Mouse (Mus musculus) T-cell, adult 66 days (primary cell): ENCODE results near the gene Mien1. TPM values are rescaled to one million over a fixed set of nuclear protein-coding genes. Genes with fewer than 3 reads are reported as not detected.

Experiments
- total RNA-seq, 2 experiments: library from RNA; stranded (reverse); gene quantifications; 3 replicates in 1 of 2; 4 replicates in 1 of 2; pipeline ENCODE4 v1.2.4; 2023

The Mien1 gene
- 10 to 100 TPM; 64.5 to 69.5 TPM for total RNA-seq

GRCm38 (mm10) chr11:98438331-98439158, at the start of gene Mien1:
Mien1 (minus strand) TSS chr11:98438991.

DNA sequence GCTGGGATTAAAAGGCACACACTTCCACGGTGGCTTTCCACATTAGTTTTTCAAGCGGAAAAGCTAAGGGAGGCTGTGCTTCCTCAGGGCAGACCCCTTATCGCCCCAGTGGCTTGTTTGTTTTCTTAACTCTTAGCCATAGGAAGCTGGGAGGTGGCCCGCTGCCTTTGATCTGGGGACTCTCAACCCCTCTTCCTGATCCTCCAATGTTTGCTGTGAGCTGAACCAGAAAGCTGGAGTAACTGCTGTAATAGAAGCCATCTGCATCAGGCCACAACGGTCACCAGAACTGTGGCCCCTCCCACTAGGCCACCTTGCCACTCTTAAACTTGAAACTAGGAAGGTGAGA, 7.4 kb upstream of the Mien1 start, which contains the start of gene Grb7:
Gene Grb7, plus strand, starts transcription at position 182 of the 349 bp plus-strand sequence.

GRCm38 (mm10) chr11:98412273-98412796, 26.5 kb downstream of the Mien1 start, which contains the start of gene Erbb2:
Erbb2 (plus strand) TSS chr11:98412470.

GRCm38 (mm10) chr11:98400161-98400726, 38.5 kb downstream of the Mien1 start, which contains the start of gene Pgap3:
Pgap3 (minus strand) TSS chr11:98400490.

Other genes with a start within 250 kb of the Mien1 start
- 10 to 100 TPM; 76.9 to 80.2 TPM for gene Med1, start 245.7 kb downstream of the Mien1 start, total RNA-seq
- 100 to 1,000 TPM; 108 to 113 TPM for gene Cdk12, start 235.9 kb downstream of the Mien1 start, total RNA-seq
- gene Neurod2, start 109.3 kb downstream of the Mien1 start, total RNA-seq, result not detected
- gene Ppp1r1b, start 90.6 kb downstream of the Mien1 start, total RNA-seq, result not detected
- gene Stard3, start 80.6 kb downstream of the Mien1 start, total RNA-seq, result 10 to 100 TPM; 38.0 to 48.9 TPM
- not detected for gene Tcap, start 55.2 kb downstream of the Mien1 start, total RNA-seq
- not detected for gene Pnmt, start 52.5 kb downstream of the Mien1 start, total RNA-seq
- gene Pgap3, start 38.5 kb downstream of the Mien1 start, total RNA-seq, result 10 to 100 TPM; 11.1 to 14.0 TPM
- under 1 TPM in 1 of 2 experiments, not detected in 1; 0.12 TPM for gene Erbb2, start 26.5 kb downstream of the Mien1 start, total RNA-seq
- gene Grb7, start 7.4 kb upstream of the Mien1 start, total RNA-seq, result 1 to 10 TPM in 1 of 2 experiments, not detected in 1; 2.0 TPM
- 100 to 1,000 TPM; 157 to 169 TPM for gene Ikzf3, start 107.0 kb upstream of the Mien1 start, total RNA-seq
- 1 to 10 TPM; 4.9 to 6.8 TPM for gene Zpbp2, start 112.1 kb upstream of the Mien1 start, total RNA-seq
- 10 to 100 TPM; 21.3 to 25.5 TPM for gene Ormdl3, start 148.4 kb upstream of the Mien1 start, total RNA-seq
- gene Lrrc3c, start 159.3 kb upstream of the Mien1 start, total RNA-seq, result not detected
- gene Gm12355, start 186.7 kb upstream of the Mien1 start, total RNA-seq, result 10 to 100 TPM; 17.5 to 24.9 TPM
- 1 to 10 TPM in 1 of 2 experiments, under 1 TPM in 1; 0.89 to 1.3 TPM for gene Gsdma3, start 187.4 kb upstream of the Mien1 start, total RNA-seq
- not detected for gene Gsdma2, start 207.8 kb upstream of the Mien1 start, total RNA-seq
- not detected for gene Gsdma, start 225.4 kb upstream of the Mien1 start, total RNA-seq
- gene Psmd3, start 243.6 kb upstream of the Mien1 start, total RNA-seq, result 10 to 100 TPM; 83.3 to 84.0 TPM